Mouse (Mus musculus): Measurements from ENCODE around the gene Emc10. TPM values are rescaled to one million over a fixed set of nuclear protein-coding genes. Genes with fewer than 3 reads are reported as not detected.

The Emc10 gene
- total and polyA plus RNA-seq, 3 experiments = 91.4 to 149 TPM; not detected in 1

- H3K4me1 ChIP-seq (ENCODE audit: control insufficient read depth in 1 of 2, insufficient read depth in 2 of 2, low read length in 2 of 2) = peaks cover 0 to 12% of the 10 kb centered on the region in 2 experiments; a peak in 2 of 4 replicates
- DNase-seq (ENCODE audit: low read depth, low spot score) = no peak
- TF ChIP-seq USF2 (IDR thresholded peaks at IDR 0.05; ENCODE audit: borderline replicate concordance in 1 of 2, insufficient read depth in 1 of 2, low read depth in 1 of 2, low read length in 2 of 2) = no peak
- TF ChIP-seq RCOR1 (IDR thresholded peaks at IDR 0.05; ENCODE audit: low read depth, low read length) = no peak
Measured at GRCm38 (mm10) chr7:44497361-44498055, 1.2 kb upstream of the Emc10 start.

GRCm38 (mm10) chr7:44496771-44497109, 411 bp upstream of the Emc10 start:
- H3K36me3 ChIP-seq (ENCODE audit: control insufficient read depth in 1 of 2, insufficient read depth in 2 of 2, low read length in 2 of 2) = peaks cover 0 to 4% of the 10 kb centered on the region in 2 experiments; a peak in 3 of 4 replicates
- H3K9me3 ChIP-seq (replicated peaks; ENCODE audit: insufficient read depth, low read length) = no peaks in the 10 kb centered on the region
- H3K4me3 ChIP-seq (ENCODE audit: control insufficient read depth in 1 of 2, insufficient read depth in 1 of 2, low read depth in 2 of 2, low read length in 2 of 2) = peak overlapping the region; percentile 45 to 72
- TF ChIP-seq CTCF (IDR thresholded peaks at IDR 0.05 in 2 of 3, conservative IDR thresholded peaks at IDR 0.05 in 1 of 3; ENCODE audit: control insufficient read depth in 1 of 3, insufficient read depth in 1 of 3, low read depth in 2 of 3, low read length in 3 of 3, poor library complexity in 1 of 3, severe bottlenecking in 1 of 3) = 0 out of 6 replicates have a peak, but pooled peaks of 1 of the 3 experiments have one; percentile 3
- TF ChIP-seq KAT2A (conservative IDR thresholded peaks at IDR 0.05; ENCODE audit: low read depth, low read length) = no peak
- TF ChIP-seq POLR2A (IDR thresholded peaks at IDR 0.05; ENCODE audit: control insufficient read depth in 1 of 2, insufficient read depth in 1 of 2, low read depth in 1 of 2, low read length in 2 of 2, poor library complexity in 1 of 2) = peak in 1 of 2 experiments; percentile 8; a peak in 1 of 4 replicates
- H3K27me3 ChIP-seq (ENCODE audit: control insufficient read depth in 1 of 2, insufficient read depth in 2 of 2, low read length in 2 of 2) = no peaks in the 10 kb centered on the region
- peaks cover 0 to 12% of the 10 kb centered on the region in 2 experiments; a peak in 2 of 4 replicates for H3K4me1 ChIP-seq (ENCODE audit: control insufficient read depth in 1 of 2, insufficient read depth in 2 of 2, low read length in 2 of 2)
- peak overlapping the region; percentile 59 for H3K9ac ChIP-seq (ENCODE audit: control insufficient read depth, low read depth, low read length, poor library complexity, severe bottlenecking)
- H3K27ac ChIP-seq (ENCODE audit: control insufficient read depth, low read depth, low read length) = peak overlapping the region; percentile 30; the same call in 1 of the 2 replicates
- H3K79me2 ChIP-seq (ENCODE audit: control insufficient read depth, insufficient read depth, low read length, poor library complexity) = peaks cover 15% of the 10 kb centered on the region
- no peak for DNase-seq (ENCODE audit: low read depth, low spot score)

More at GRCm38 (mm10) chr7:44497361-44498055, 1.2 kb upstream of the Emc10 start:
- Histone ChIP-seq H3K79me2 (ENCODE audit: control insufficient read depth, insufficient read depth, low read length, poor library complexity) (peaks cover 15% of the 10 kb centered on the region), H3K36me3 (ENCODE audit: control insufficient read depth in 1 of 2, insufficient read depth in 2 of 2, low read length in 2 of 2) (peaks cover 0 to 4% of the 10 kb centered on the region in 2 experiments; a peak in 3 of 4 replicates), H3K9me3 (replicated peaks; ENCODE audit: insufficient read depth, low read length) (no peaks in the 10 kb centered on the region), H3K9ac (ENCODE audit: control insufficient read depth, low read depth, low read length, poor library complexity, severe bottlenecking) (no peak overlapping the region), H3K27ac (ENCODE audit: control insufficient read depth, low read depth, low read length) (no peak overlapping the region), H3K27me3 (ENCODE audit: control insufficient read depth in 1 of 2, insufficient read depth in 2 of 2, low read length in 2 of 2) (no peaks in the 10 kb centered on the region), H3K4me3 (ENCODE audit: control insufficient read depth in 1 of 2, insufficient read depth in 1 of 2, low read depth in 2 of 2, low read length in 2 of 2) (peak overlapping the region in 1 of 2 experiments; percentile 45; a peak in 1 of 4 replicates)

DNA sequence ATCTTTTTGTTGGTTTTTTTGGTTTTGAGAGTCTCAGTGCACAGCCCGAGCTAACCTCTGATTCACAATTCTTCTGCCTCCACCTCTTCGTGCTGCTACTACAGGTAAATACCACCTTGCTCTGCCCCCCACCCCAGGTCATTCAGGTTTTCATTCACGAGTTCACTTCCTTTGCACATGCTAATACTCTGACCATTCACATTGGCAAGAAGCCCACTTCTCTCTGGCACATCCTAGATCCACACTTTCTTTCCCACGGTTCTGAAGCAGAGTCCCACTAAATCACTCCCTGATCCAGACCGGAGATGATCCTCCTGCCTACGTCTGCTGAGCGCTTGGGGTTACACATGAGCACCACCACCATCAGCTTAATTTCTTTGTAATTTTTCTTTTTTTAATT, 1.2 kb downstream of the Emc10 start:
- Histone ChIP-seq H3K9me3 (replicated peaks; ENCODE audit: insufficient read depth, low read length) (no peaks in the 10 kb centered on the region), H3K4me1 (ENCODE audit: control insufficient read depth in 1 of 2, insufficient read depth in 2 of 2, low read length in 2 of 2) (peaks cover 0 to 12% of the 10 kb centered on the region in 2 experiments; a peak in 2 of 4 replicates), H3K9ac (ENCODE audit: control insufficient read depth, low read depth, low read length, poor library complexity, severe bottlenecking) (peak overlapping the region; percentile 95), H3K36me3 (ENCODE audit: control insufficient read depth in 1 of 2, insufficient read depth in 2 of 2, low read length in 2 of 2) (peaks cover 0 to 4% of the 10 kb centered on the region in 2 experiments; a peak in 3 of 4 replicates), H3K79me2 (ENCODE audit: control insufficient read depth, insufficient read depth, low read length, poor library complexity) (peaks cover 15% of the 10 kb centered on the region), H3K27me3 (ENCODE audit: control insufficient read depth in 1 of 2, insufficient read depth in 2 of 2, low read length in 2 of 2) (no peaks in the 10 kb centered on the region), H3K4me3 (ENCODE audit: control insufficient read depth in 1 of 2, insufficient read depth in 1 of 2, low read depth in 2 of 2, low read length in 2 of 2) (peak overlapping the region; percentile 86 to 87; a peak in 3 of 4 replicates), H3K27ac (ENCODE audit: control insufficient read depth, low read depth, low read length) (no peak overlapping the region)
- no peak for TF ChIP-seq USF2 (IDR thresholded peaks at IDR 0.05; ENCODE audit: borderline replicate concordance in 1 of 2, insufficient read depth in 1 of 2, low read depth in 1 of 2, low read length in 2 of 2)
- no peak for TF ChIP-seq NELFE (IDR thresholded peaks at IDR 0.05; ENCODE audit: low read depth, low read length)
- no peak for TF ChIP-seq POLR2AphosphoS2 (IDR thresholded peaks at IDR 0.05; ENCODE audit: low read length)
- no peak for TF ChIP-seq MAX (IDR thresholded peaks at IDR 0.05; ENCODE audit: low read length)
- no peak for TF ChIP-seq SIN3A (IDR thresholded peaks at IDR 0.05; ENCODE audit: low read length)
- no peak for TF ChIP-seq E2F4 (IDR thresholded peaks at IDR 0.05; ENCODE audit: borderline replicate concordance, low read depth, low read length)
- TF ChIP-seq ZNF384 (IDR thresholded peaks at IDR 0.05; ENCODE audit: low read depth, low read length) = no peak
- no peak for TF ChIP-seq BHLHE40 (IDR thresholded peaks at IDR 0.05; ENCODE audit: borderline replicate concordance, low read depth, low read length)
- TF ChIP-seq MXI1 (IDR thresholded peaks at IDR 0.05; ENCODE audit: low read depth, low read length) = no peak
- TF ChIP-seq CHD2 (IDR thresholded peaks at IDR 0.05; ENCODE audit: low read length) = no peak
- no peak for TF ChIP-seq MAZ (IDR thresholded peaks at IDR 0.05; ENCODE audit: low read depth, low read length)
- no peak for TF ChIP-seq GATA1 (IDR thresholded peaks at IDR 0.05; ENCODE audit: low read depth, low read length)
- no peak for DNase-seq (ENCODE audit: low read depth, low spot score)
